ENCODE assay signal across 10 mouse cellular contexts in the genomic region with DNA sequence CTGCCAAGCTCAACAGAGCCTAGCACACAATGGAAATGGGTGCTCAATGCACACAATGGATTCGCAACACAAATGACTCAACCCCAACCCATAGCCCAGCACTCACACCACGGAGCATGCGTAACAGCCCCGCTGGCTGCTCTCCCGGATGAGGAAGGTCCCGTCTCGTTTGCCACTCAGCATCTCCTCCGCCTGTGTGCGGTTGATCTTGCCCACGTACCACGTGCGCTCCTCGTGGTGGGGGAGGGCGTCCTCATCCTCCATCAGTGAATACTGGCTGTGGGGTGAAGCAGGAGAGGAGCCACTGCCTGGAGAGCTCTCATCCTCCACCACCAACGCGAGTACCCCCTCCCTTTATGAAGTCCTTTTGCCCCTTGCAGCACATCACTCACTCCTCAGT. TPM values are rescaled to one million over a fixed set of nuclear protein-coding genes. Genes with fewer than 3 reads are reported as not detected.
DNase-seq lines count a peak whose midpoint lies in the region; ATAC-seq and TF ChIP-seq lines count a peak whose summit lies in the region.
"Had no signal": no experiment of that assay in that cellular context is flagged by ENCODE, and none has a peak within 500 bp of the region (broad histone marks: within the 10 kb centered on the region; RNA-seq: fewer than 3 reads in every experiment).

No protein-coding gene starts in this region.

- no peaks in the 10 kb centered on the region for H3K9me3 ChIP-seq in megakaryocyte, embryonic 14.5 days
- no peaks in the 10 kb centered on the region for H3K9me3 ChIP-seq in forebrain, postnatal 0 days (ENCODE audit: low read length)
- H3K9me3 ChIP-seq in midbrain, postnatal 0 days (ENCODE audit: low read length) = no peaks in the 10 kb centered on the region

- peaks cover 6% of the 10 kb centered on the region for H3K27me3 ChIP-seq in megakaryocyte, embryonic 14.5 days (replicated peaks)
- H3K27me3 ChIP-seq in forebrain, postnatal 0 days (ENCODE audit: insufficient read depth, low read length) = no peaks in the 10 kb centered on the region; the same call in 1 of the 2 replicates
- 0 out of 2 replicates have a peak, but pooled peaks cover 4% of the 10 kb centered on the region for H3K27me3 ChIP-seq in midbrain, postnatal 0 days (ENCODE audit: insufficient read depth, low read length)

- H3K27ac ChIP-seq in forebrain, postnatal 0 days (ENCODE audit: low read depth, low read length) = no peak overlapping the region
- no peak overlapping the region for H3K27ac ChIP-seq in midbrain, postnatal 0 days (ENCODE audit: low read depth, low read length)
- H3K27ac ChIP-seq: kidney, postnatal 0 days had no signal

- H3K9ac ChIP-seq in forebrain, postnatal 0 days = no peak overlapping the region
- H3K9ac ChIP-seq in midbrain, postnatal 0 days (replicated peaks; ENCODE audit: low read length, poor library complexity, severe bottlenecking) = no peak overlapping the region

- H3K4me3 ChIP-seq in megakaryocyte, embryonic 14.5 days (replicated peaks) = peak overlapping the region; percentile 29
- no peak overlapping the region for H3K4me3 ChIP-seq in forebrain, postnatal 0 days (ENCODE audit: low read depth, low read length)
- H3K4me3 ChIP-seq in midbrain, postnatal 0 days (ENCODE audit: low read depth, low read length) = no peak overlapping the region

- 80% methylated on average over 16 of the region's 16 CpGs for WGBS in forebrain, postnatal 0 days
- WGBS in midbrain, postnatal 0 days = 82% methylated on average over 16 of the region's 16 CpGs

- DNase-seq in ZHBTc4 (ENCODE audit: low read depth, low spot score) = peak; percentile 88
- DNase-seq in forebrain, postnatal 0 days = no peak
- no peak for DNase-seq in midbrain, postnatal 0 days (ENCODE audit: low spot score)
- DNase-seq in adipocyte (ENCODE audit: low spot score) = no peak
- no peak for DNase-seq in thymus, postnatal 10 days (ENCODE audit: low spot score in 2 of 2)
- no peak for DNase-seq in adrenal gland, postnatal 14 days

- no peak for TF ChIP-seq CTCF in forebrain, postnatal 0 days (IDR thresholded peaks at IDR 0.05; ENCODE audit: low read depth)
- no peak for TF ChIP-seq CTCF in midbrain, postnatal 0 days (IDR thresholded peaks at IDR 0.05)

- no peak for ATAC-seq in megakaryocyte, adult 5-6 weeks (ENCODE audit: poor library complexity, severe bottlenecking)
- peak; percentile 1; the same call in 1 of the 2 replicates for ATAC-seq in forebrain, postnatal 0 days
- ATAC-seq in midbrain, postnatal 0 days (ENCODE audit: low FRiP score) = peak; percentile 2; the same call in 1 of the 2 replicates

- H3K4me1 ChIP-seq in megakaryocyte, embryonic 14.5 days = peaks cover 80% of the 10 kb centered on the region
- H3K4me1 ChIP-seq in forebrain, postnatal 0 days (ENCODE audit: insufficient read depth) = 0 out of 2 replicates have a peak, but pooled peaks cover 5% of the 10 kb centered on the region
- no peaks in the 10 kb centered on the region; the same call in 1 of the 2 replicates for H3K4me1 ChIP-seq in midbrain, postnatal 0 days (ENCODE audit: insufficient read depth, low read length)

- H3K4me2 ChIP-seq in forebrain, postnatal 0 days (ENCODE audit: low read depth) = no peak overlapping the region
- no peak overlapping the region for H3K4me2 ChIP-seq in midbrain, postnatal 0 days (ENCODE audit: low read depth, low read length, poor library complexity, severe bottlenecking)

- peaks cover 74% of the 10 kb centered on the region for H3K36me3 ChIP-seq in megakaryocyte, embryonic 14.5 days (replicated peaks; ENCODE audit: low read length)
- peaks cover 61% of the 10 kb centered on the region for H3K36me3 ChIP-seq in forebrain, postnatal 0 days (ENCODE audit: insufficient read depth)
- H3K36me3 ChIP-seq in midbrain, postnatal 0 days (ENCODE audit: insufficient read depth, low read length) = peaks cover 60% of the 10 kb centered on the region

RNA-seq across cellular contexts. Expression of gene Pik3r2, which starts 7.6 kb away (rescaled TPM):
- polyA plus RNA-seq in megakaryocyte, embryonic 14.5 days (2012; ENCODE audit: insufficient read depth, low replicate concordance) = 51.5 and 59.4 TPM in 2 replicates
- 4.6 and 5.0 TPM in 2 replicates for total RNA-seq in megakaryocyte, adult 5-6 weeks (2015)
- total RNA-seq in megakaryocyte, adult 5-6 weeks (2017) = 14.7 and 14.9 TPM in 2 replicates
- total RNA-seq in forebrain, postnatal 0 days (2014; rRNA removed) = 160 and 170 TPM in 2 replicates
- 147 and 153 TPM in 2 replicates for polyA plus RNA-seq in forebrain, postnatal 0 days (2015; fragmentation: Nextera tagmentation; extraction: Ambion mirVana)
- total RNA-seq in midbrain, postnatal 0 days (2014; rRNA removed) = 141 and 159 TPM in 2 replicates
- 102 and 113 TPM in 2 replicates for polyA plus RNA-seq in midbrain, postnatal 0 days (2015; fragmentation: Nextera tagmentation; extraction: Ambion mirVana)
- 35.4 and 44.0 TPM in 2 replicates for total RNA-seq in adrenal gland, postnatal 14 days (2021)

RNA-seq across cellular contexts. Expression of gene Mpv17l2, which starts 8.2 kb away (rescaled TPM):
- 99.7 and 186 TPM in 2 replicates for polyA plus RNA-seq in megakaryocyte, embryonic 14.5 days (2012; ENCODE audit: insufficient read depth, low replicate concordance)
- 34.4 and 44.7 TPM in 2 replicates for total RNA-seq in megakaryocyte, adult 5-6 weeks (2015)
- total RNA-seq in megakaryocyte, adult 5-6 weeks (2017) = 8.4 and 15.9 TPM in 2 replicates
- total RNA-seq in forebrain, postnatal 0 days (2014; rRNA removed) = 33.7 and 39.9 TPM in 2 replicates
- polyA plus RNA-seq in forebrain, postnatal 0 days (2015; fragmentation: Nextera tagmentation; extraction: Ambion mirVana) = 60.4 and 61.9 TPM in 2 replicates
- 27.8 and 29.2 TPM in 2 replicates for total RNA-seq in midbrain, postnatal 0 days (2014; rRNA removed)
- 43.7 and 45.8 TPM in 2 replicates for polyA plus RNA-seq in midbrain, postnatal 0 days (2015; fragmentation: Nextera tagmentation; extraction: Ambion mirVana)
- 113 and 123 TPM in 2 replicates for total RNA-seq in adrenal gland, postnatal 14 days (2021)

RNA-seq across cellular contexts. Expression of gene Rab3a, which starts 14.5 kb away (rescaled TPM):
- 7.8 and 38.4 TPM in 2 replicates for polyA plus RNA-seq in megakaryocyte, embryonic 14.5 days (2012; ENCODE audit: insufficient read depth, low replicate concordance)
- total RNA-seq in megakaryocyte, adult 5-6 weeks (2015) = 3.3 and 5.8 TPM in 2 replicates
- total RNA-seq in megakaryocyte, adult 5-6 weeks (2017) = 2.1 and 5.1 TPM in 2 replicates
- total RNA-seq in forebrain, postnatal 0 days (2014; rRNA removed) = 450 and 499 TPM in 2 replicates
- 632 and 673 TPM in 2 replicates for polyA plus RNA-seq in forebrain, postnatal 0 days (2015; fragmentation: Nextera tagmentation; extraction: Ambion mirVana)
- total RNA-seq in midbrain, postnatal 0 days (2014; rRNA removed) = 649 and 670 TPM in 2 replicates
- polyA plus RNA-seq in midbrain, postnatal 0 days (2015; fragmentation: Nextera tagmentation; extraction: Ambion mirVana) = 726 and 813 TPM in 2 replicates
- total RNA-seq in adrenal gland, postnatal 14 days (2021) = 56.2 and 75.1 TPM in 2 replicates

RNA-seq across cellular contexts. Expression of gene Mast3, which starts 35.9 kb away (rescaled TPM):
- 370 and 778 TPM in 2 replicates for polyA plus RNA-seq in megakaryocyte, embryonic 14.5 days (2012; ENCODE audit: insufficient read depth, low replicate concordance)
- 56.2 and 65.4 TPM in 2 replicates for total RNA-seq in megakaryocyte, adult 5-6 weeks (2015)
- total RNA-seq in megakaryocyte, adult 5-6 weeks (2017) = 14.4 and 24.6 TPM in 2 replicates
- total RNA-seq in forebrain, postnatal 0 days (2014; rRNA removed) = 26.2 and 60.0 TPM in 2 replicates
- 20.3 and 25.2 TPM in 2 replicates for polyA plus RNA-seq in forebrain, postnatal 0 days (2015; fragmentation: Nextera tagmentation; extraction: Ambion mirVana)
- 33.2 and 34.1 TPM in 2 replicates for total RNA-seq in midbrain, postnatal 0 days (2014; rRNA removed)
- 20.2 and 24.0 TPM in 2 replicates for polyA plus RNA-seq in midbrain, postnatal 0 days (2015; fragmentation: Nextera tagmentation; extraction: Ambion mirVana)
- total RNA-seq in adrenal gland, postnatal 14 days (2021) = 22.9 and 28.2 TPM in 2 replicates

RNA-seq across cellular contexts. Expression of gene Il12rb1, which starts 39.3 kb away (rescaled TPM):
- polyA plus RNA-seq in megakaryocyte, embryonic 14.5 days (2012; ENCODE audit: insufficient read depth, low replicate concordance) = 10.8 and 11.1 TPM in 2 replicates
- total RNA-seq in megakaryocyte, adult 5-6 weeks (2015) = 0.80 and 1.5 TPM in 2 replicates
- 0.07 and 1.7 TPM in 2 replicates for total RNA-seq in megakaryocyte, adult 5-6 weeks (2017)
- total RNA-seq in forebrain, postnatal 0 days (2014; rRNA removed) = 0.05 TPM in 1 of 2 replicates, not detected in the other
- polyA plus RNA-seq in forebrain, postnatal 0 days (2015; fragmentation: Nextera tagmentation; extraction: Ambion mirVana) = not detected in 2 replicates
- total RNA-seq in midbrain, postnatal 0 days (2014; rRNA removed) = not detected in 2 replicates
- not detected in 2 replicates for polyA plus RNA-seq in midbrain, postnatal 0 days (2015; fragmentation: Nextera tagmentation; extraction: Ambion mirVana)
- 0.34 TPM in 1 of 2 replicates, not detected in the other for total RNA-seq in adrenal gland, postnatal 14 days (2021)
- polyA plus RNA-seq: heart, postnatal 0 days had no signal
